Mouse (Mus musculus) MN1 (cell line): ENCODE measurements around the gene Pdzrn4.

ENCODE experiments used
- DNase-seq: peaks from one replicate; pipeline ENCODE4 v3.0.0-alpha.2; 2016; ENCODE audit warnings: low spot score

The Pdzrn4 gene

DNA sequence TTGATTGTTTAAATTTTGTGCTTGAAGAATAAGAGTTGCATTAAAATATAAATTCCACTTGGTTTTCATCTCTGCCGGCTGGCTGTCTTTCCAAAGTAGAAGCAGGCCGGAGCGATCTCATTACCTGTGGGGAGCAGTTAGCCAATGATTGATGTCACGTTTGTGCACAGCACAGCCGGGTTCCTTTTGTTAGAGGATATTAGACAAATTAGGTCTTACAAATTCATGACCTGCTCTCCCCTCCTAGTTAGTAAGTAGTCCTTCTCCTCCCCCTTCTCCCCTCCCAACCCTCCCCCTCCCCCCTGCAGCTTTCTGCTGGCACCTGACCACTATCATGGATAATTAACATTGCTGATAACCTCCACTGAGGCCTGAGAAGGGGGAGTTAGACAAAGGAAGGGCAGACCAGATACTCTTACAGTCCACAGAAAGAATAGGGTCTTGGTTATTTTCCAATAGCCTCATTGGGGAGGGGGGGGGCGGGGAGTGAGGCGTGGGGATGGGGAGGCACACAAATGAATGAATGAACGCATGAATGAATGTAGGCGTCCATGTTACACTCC, 103.7 kb downstream of the Pdzrn4 start:
- no peak for DNase-seq

DNA sequence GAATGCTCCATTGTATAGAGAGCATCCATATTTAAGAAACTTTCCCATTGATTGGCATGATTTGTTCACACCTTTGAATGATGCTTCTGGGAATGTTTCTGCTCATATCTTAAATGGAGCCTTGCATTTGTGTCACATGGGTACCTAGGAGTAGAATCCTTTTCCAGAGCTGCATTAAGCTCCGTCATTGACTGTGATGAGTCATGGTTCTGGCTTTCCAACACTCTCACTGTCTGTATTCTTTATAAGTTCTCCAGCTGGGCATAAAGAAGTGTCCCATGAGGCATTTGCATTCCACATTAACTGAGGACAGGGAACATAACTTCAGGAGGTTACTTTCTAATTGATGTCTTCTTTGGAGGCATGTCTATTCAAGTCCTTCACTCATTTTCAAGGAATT, 106.1 kb downstream of the Pdzrn4 start:
- no peak for DNase-seq

GRCm38 (mm10) chr15:92509372-92509771, 112.7 kb downstream of the Pdzrn4 start:
- no peak for DNase-seq

- DNase-seq = no peak
These were observed 119.0 kb downstream of the Pdzrn4 start for GRCm38 (mm10) chr15:92515651-92516050.

DNA sequence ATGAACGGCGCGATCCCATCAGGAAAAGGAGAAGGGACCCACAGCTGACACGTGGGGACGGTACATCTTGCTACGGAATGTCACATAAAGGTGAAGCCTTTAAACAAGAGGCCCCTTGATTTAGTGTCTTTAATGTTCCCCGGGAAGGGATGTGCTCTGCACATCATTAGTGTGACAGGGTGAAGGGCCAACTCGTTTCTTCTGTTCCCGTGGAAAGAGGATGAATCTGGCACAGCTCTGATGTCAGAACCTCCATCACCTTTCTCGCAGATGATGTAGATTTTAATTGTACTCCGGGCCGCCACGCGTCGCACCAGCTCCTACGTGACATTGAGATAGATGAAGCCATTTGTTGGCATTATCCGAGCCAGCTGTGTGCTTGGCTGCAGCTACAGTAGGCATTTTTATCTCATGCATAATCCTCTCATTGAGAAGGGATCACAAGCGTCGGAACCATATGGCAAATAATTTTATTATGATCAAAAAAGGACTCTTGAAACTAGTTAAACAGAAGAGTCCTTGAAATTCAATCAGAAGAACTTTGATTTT, 124.1 kb downstream of the Pdzrn4 start:
- no peak for DNase-seq

DNA sequence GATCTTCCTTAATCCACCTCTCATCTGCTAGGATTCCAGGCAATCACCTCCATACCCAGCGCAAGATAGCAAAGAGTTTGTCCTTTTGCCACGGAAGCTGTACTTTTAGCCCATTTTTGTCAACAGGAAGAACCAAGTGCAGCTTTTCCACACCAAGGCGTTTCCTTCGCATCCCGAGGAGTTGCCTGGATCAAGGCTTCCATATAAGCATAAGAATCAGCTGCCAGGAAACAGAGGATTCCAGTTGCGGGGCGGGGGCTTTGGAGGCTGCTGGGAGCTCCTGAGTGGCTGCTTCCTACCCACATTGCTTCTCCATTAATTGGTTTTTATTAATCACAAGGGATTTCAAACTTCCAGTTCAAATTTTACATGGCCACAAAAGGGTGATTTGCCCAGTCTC, 125.0 kb downstream of the Pdzrn4 start:
- no peak for DNase-seq

- DNase-seq = no peak
These were observed 128.2 kb downstream of the Pdzrn4 start for GRCm38 (mm10) chr15:92524917-92525316.

DNA sequence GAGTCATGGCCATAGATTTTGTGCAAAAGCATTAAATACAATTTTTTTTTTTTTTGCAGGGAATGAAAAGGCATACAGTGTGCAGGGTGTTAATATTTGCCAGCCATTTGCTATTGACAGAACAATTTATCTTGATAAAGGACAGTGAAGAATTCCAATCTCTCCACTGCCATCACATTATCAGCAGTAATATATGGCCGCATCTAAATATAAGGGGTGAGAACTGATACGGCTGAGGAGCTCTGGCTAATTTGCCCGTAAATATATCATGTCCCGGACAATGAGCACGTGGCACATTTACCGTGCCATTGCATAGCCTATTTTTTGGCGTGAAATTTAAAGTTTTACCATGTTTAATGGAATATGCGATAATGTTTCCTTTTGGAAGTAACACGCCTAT, 128.7 kb downstream of the Pdzrn4 start:
- no peak for DNase-seq

DNA sequence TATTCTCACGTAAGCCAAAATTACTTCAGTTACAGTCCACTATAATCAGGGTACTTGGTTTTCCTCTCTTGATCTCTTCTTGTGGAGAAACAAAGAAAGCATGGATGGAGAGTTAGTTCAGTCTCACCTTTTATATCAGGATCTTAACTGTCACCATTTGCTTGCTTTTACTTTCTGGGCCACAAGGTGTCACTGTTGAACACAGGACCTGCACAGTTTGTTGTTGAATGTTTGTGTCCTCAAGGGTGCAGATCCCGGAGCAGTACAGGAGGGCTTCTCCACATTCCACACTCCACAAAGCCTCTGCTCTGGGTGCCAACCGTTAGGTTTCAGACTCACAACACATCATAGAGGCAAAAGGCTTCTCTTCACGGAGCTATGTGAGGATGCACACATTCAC, 130.1 kb downstream of the Pdzrn4 start:
- DNase-seq = no peak

GRCm38 (mm10) chr15:92543252-92543651, 146.6 kb downstream of the Pdzrn4 start:
- no peak for DNase-seq

GRCm38 (mm10) chr15:92547294-92547911, 150.7 kb downstream of the Pdzrn4 start:
- no peak for DNase-seq

GRCm38 (mm10) chr15:92555012-92555574, 158.4 kb downstream of the Pdzrn4 start:
- no peak for DNase-seq

DNA sequence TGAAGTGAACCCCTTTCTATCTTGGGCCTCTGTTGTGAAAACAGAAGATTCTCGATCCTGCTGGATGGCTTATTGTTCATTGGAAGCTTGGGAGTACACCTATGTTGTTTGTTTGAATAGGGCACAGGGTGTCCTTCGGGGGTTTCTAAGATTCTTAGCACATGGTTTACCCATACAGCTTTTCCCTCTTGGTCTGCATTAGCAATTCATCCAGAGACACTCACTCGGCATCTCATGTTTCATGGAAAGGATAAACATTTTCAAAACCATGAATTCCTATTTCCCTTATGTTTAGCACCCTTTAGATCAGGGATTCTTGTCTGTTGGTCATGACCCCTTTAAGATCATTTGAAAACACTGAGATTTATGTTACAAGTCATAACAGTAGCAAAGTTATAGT, 159.0 kb downstream of the Pdzrn4 start:
- no peak for DNase-seq

DNA sequence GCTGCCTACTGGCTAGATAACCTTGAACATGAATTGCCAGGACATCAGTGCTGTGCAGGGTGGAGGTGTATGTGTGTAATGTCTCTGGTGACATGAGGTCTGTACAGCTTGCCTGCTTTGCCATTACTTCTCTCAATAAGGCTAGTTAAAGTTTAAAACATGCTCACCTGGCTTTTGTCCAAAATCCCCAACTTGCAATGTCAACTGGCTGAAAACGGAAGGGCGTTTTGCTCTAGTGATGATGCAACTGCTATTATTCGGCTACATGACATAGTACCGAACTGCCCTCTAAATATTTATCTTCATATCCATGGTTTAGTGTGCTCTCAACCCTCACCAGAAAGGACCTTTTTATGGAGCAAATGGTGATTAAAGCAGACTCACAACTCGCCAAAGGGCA, 161.9 kb downstream of the Pdzrn4 start:
- no peak for DNase-seq

- no peak for DNase-seq
These were observed 165.5 kb downstream of the Pdzrn4 start for GRCm38 (mm10) chr15:92562149-92562548.

GRCm38 (mm10) chr15:92563576-92563975, 166.9 kb downstream of the Pdzrn4 start:
- DNase-seq = no peak

GRCm38 (mm10) chr15:92570526-92571243, 174.0 kb downstream of the Pdzrn4 start:
- no peak for DNase-seq

DNA sequence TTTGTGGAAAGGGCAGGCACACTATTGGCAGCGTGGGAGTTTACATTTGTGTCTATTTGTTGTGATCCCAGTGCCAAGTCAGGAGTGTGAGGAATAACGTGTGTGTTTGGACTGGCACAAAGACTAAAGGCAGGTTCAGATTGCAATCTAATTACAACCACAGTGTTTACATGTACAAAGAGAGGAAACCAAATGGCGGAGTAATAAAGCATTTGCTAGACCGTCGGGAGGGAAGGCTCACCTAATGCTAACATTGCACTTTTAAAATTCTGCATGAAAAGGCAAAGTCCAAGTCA, 174.5 kb downstream of the Pdzrn4 start:
- DNase-seq = no peak

DNA sequence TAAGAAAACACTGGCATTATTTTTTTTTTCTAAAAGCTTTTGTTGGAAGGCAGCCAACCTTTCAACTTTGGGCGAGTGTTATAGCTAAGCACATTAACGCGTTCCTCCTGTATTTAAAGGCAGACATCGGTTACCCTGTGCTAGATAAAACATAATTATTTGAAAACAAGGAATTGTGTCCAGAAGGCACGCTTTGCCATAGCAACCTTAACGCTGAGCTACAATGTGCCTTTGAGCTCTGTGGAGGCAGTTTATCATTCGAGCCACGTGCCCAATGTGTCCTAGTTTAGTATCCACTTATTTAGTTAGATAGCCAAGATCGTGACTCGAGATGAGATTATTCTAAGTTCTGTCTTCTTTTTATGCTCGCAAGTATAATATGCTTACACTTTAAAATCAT, 180.8 kb downstream of the Pdzrn4 start:
- no peak for DNase-seq

- DNase-seq = no peak
These were observed 183.5 kb downstream of the Pdzrn4 start for GRCm38 (mm10) chr15:92580217-92580616.

DNA sequence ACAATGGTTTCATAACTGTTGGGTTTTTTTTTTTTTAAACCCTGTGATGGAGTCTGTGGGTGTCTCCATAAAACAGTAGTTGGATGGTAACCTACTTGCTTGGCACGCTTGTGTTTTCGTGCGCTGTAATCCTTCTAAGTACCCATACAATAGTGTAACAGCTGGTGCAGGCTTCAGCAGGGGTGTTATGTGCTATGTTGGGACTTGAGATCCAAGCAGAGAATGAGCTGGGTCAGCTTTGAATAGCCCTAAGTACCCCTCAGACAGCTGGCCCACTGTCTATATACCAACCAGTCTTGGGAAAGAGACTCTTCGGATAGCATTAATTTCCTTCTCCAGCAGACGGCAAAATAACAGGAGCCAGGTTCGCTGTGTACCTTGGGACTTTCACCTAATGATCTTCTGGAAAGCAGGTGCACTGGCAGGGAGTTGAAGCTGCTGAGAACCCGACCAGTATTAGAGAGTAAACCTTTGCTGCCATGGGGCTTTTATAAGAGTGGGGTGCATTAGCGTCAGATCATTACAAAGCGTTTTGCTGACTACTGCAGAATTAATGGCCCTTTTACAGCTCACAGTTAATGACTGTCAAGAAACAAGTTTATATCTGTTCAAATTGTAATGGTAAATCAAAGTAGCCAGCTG, 184.2 kb downstream of the Pdzrn4 start:
- no peak for DNase-seq

DNA sequence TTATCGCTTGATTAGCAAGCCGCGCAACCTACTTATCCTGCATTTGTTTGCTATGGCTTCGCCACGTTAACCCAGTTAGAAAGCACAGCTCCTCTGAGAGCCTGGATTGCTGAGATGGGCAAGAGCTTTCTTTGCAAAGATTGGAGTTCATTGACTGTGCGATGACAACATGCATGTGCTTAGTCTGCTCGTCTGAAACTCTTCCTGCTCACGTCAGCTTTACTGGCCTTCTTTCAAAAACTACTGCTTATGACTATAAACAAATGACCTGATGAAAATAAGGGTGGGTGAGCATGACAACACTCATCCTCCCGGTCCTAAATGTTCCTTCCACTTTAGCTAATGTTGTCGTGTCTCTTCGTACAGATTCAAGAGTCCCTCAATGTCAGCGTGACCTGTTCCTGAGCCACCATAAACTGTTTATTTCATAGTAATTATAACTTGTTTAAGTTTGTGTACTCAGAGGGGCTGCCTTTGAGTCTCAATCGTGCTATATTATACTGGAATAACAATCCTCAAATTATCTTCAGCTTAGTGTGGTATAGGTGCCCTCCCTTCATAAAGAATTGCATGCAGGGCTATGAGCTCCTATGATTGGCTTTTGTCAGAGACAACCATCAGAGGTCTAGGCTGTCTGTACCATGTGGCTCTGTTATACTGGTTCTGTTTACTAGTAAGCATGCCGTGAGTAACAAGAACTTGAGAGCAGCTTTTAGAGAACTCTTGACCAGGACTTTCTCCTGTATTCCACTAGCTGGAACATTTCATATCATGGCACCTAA, 187.9 kb downstream of the Pdzrn4 start:
- no peak for DNase-seq
